Mouse (Mus musculus) heart, adult 2 months (tissue): ENCODE measurements around the gene Saa4.

Experiments used
- CTCF ChIP-seq: fragments of 200-600 bp; IDR thresholded peaks from 2 replicates; pipeline ENCODE4 v1.8.1; 2022; ENCODE audit warnings: antibody characterized with exemption, mild to moderate bottlenecking, moderate library complexity
- EP300 ChIP-seq: fragments of 200-500 bp; IDR thresholded peaks from 2 replicates; pipeline ENCODE4 v1.6.1; 2011; ENCODE audit warnings: low read depth, low read length, control low read depth; ENCODE audit not compliant: insufficient read depth
- POLR2A ChIP-seq: fragments of 200-500 bp; IDR thresholded peaks from 2 replicates; pipeline ENCODE4 v1.6.1; 2011; ENCODE audit warnings: mild to moderate bottlenecking, low read depth, low read length, control low read depth; ENCODE audit not compliant: insufficient read depth

DNA sequence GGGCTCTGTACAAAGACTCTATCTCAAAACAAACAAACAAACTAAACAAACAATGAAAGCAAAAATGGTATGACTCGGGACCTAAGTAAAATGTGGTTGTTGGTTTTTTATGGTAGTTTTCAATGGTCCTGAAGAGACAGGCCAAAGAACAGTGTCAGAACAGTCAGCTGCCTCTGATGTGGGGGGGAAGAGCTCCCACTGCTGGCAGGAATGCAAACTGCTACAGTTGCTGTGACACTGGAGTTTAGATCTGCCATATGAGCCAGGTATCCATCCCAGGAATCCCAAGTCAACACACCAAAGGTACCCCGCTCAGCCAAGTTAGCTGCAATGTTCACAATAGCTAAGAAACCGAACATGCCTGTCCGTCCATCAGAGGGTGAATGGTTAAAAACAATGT is 38.3 kb upstream of the Saa4 start:
- TF ChIP-seq EP300 (peak; percentile 67; the same call in 1 of the 2 replicates), CTCF (peak; percentile 94), POLR2A (no peak)
